Mouse (Mus musculus) small intestine, adult 2 months (tissue): ENCODE results near the gene Pde9a. TPM values are rescaled to one million over a fixed set of nuclear protein-coding genes. Genes with fewer than 3 reads are reported as not detected.
"Not testable (repeated sequence)": the region's sequence is repeated elsewhere in the genome, so short reads cannot be mapped to it uniquely, and the experiment has no call there.

Experiments used
- H3K27ac ChIP-seq: fragments of 200-500 bp; 2 replicates; pipeline ENCODE4 v1.5.1; 2012; ENCODE audit warnings: low read depth, low read length, control low read depth, inconsistent platforms; ENCODE audit not compliant: insufficient read depth
- H3K27me3 ChIP-seq: fragments of 200-500 bp; 2 replicates; pipeline ENCODE4 v1.6.1; 2012; ENCODE audit warnings: mild to moderate bottlenecking, moderate library complexity, low read length, inconsistent platforms; ENCODE audit not compliant: control insufficient read depth, insufficient read depth
- H3K36me3 ChIP-seq: fragments of 200-500 bp; 2 replicates; pipeline ENCODE4 v1.6.1; 2012; ENCODE audit warnings: mild to moderate bottlenecking, low read length, control low read depth, inconsistent platforms; ENCODE audit not compliant: control insufficient read depth, insufficient read depth
- H3K4me1 ChIP-seq: fragments of 200-500 bp; 2 replicates; pipeline ENCODE4 v1.6.1; 2012; ENCODE audit warnings: low read length, inconsistent platforms, mixed read lengths; ENCODE audit not compliant: control insufficient read depth, insufficient read depth, insufficient read length
- H3K4me3 ChIP-seq: fragments of 200-500 bp; 2 replicates; pipeline ENCODE4 v1.5.1; 2012; ENCODE audit warnings: low read depth, mild to moderate bottlenecking, control low read depth, inconsistent platforms, low read length, moderate library complexity
- CTCF ChIP-seq: fragments of 200-500 bp; IDR thresholded peaks from 2 replicates; pipeline ENCODE4 v1.5.1; 2012; ENCODE audit warnings: low read depth, mild to moderate bottlenecking, control low read depth, inconsistent platforms, low read length, moderate library complexity, mixed read lengths; ENCODE audit not compliant: insufficient replicate concordance, insufficient read length; ENCODE audit errors: extremely low read depth
- POLR2A ChIP-seq: fragments of 200-500 bp; IDR thresholded peaks from 2 replicates; pipeline ENCODE4 v1.6.1; 2012; ENCODE audit warnings: low read depth, mild to moderate bottlenecking, control low read depth, inconsistent platforms, low read length, moderate library complexity
- WGBS: fragments of 180-500 bp; shearing (Covaris S2); methylation state at CpG from one replicate; pipeline ENCODE4 v1.1.7; 2018; 5-methylcytosine and 5-hydroxymethylcytosine counted together
- polyA plus RNA-seq: library from polyadenylated mRNA; depleted of rRNA; stranded (reverse); fragments of >200 nt; gene quantifications from 2 replicates; pipeline ENCODE4 v1.2.3, GENCODE M21; 2012

Gene Pde9a
- polyA plus RNA-seq, 1 experiment = 394 TPM

- WGBS = 50% methylated on average over 8 of the region's 8 CpGs
- no peaks in the 10 kb centered on the region for H3K27me3 ChIP-seq
- H3K27ac ChIP-seq = no peak overlapping the region
- H3K36me3 ChIP-seq = peaks cover 36% of the 10 kb centered on the region
- H3K4me1 ChIP-seq = no peaks in the 10 kb centered on the region; the same call in 1 of the 2 replicates
- TF ChIP-seq CTCF (no peak), POLR2A (no peak)
- no peak overlapping the region for H3K4me3 ChIP-seq
Observed at GRCm38 (mm10) chr17:31351984-31352383, 34.0 kb upstream of the Pde9a start.

- Histone ChIP-seq H3K36me3 (peaks cover 24% of the 10 kb centered on the region), H3K27me3 (no peaks in the 10 kb centered on the region), H3K4me1 (no peaks in the 10 kb centered on the region; the same call in 1 of the 2 replicates), H3K4me3 (no peak overlapping the region), H3K27ac (no peak overlapping the region)
- no peak for TF ChIP-seq POLR2A
- no peak for TF ChIP-seq CTCF
- WGBS = 85% methylated on average over 2 of the region's 2 CpGs
Observed at GRCm38 (mm10) chr17:31353255-31353654, 32.8 kb upstream of the Pde9a start.

- H3K27me3 ChIP-seq, H3K4me1 ChIP-seq, H3K27ac ChIP-seq, H3K4me3 ChIP-seq: not testable (repeated sequence)
- peaks cover 12% of the 10 kb centered on the region for H3K36me3 ChIP-seq
- WGBS = 68% methylated on average over 3 of the region's 3 CpGs
Observed at GRCm38 (mm10) chr17:31354684-31355083, 31.3 kb upstream of the Pde9a start.

- TF ChIP-seq CTCF = no peak
- TF ChIP-seq POLR2A = no peak
- H3K27me3 ChIP-seq = no peaks in the 10 kb centered on the region
- WGBS = 59% methylated on average over 8 of the region's 8 CpGs
- H3K36me3 ChIP-seq = peaks cover 4% of the 10 kb centered on the region
- H3K4me3 ChIP-seq = no peak overlapping the region
- peaks cover 5% of the 10 kb centered on the region for H3K4me1 ChIP-seq
- H3K27ac ChIP-seq = no peak overlapping the region
Observed at GRCm38 (mm10) chr17:31355792-31356502, 30.1 kb upstream of the Pde9a start.

GRCm38 (mm10) chr17:31360582-31360981, 25.4 kb upstream of the Pde9a start:
- 86% methylated on average over 13 of the region's 13 CpGs for WGBS
- Histone ChIP-seq H3K4me3 (no peak overlapping the region), H3K4me1 (peaks cover 19% of the 10 kb centered on the region), H3K27me3 (no peaks in the 10 kb centered on the region), H3K36me3 (no peaks in the 10 kb centered on the region), H3K27ac (no peak overlapping the region)
- TF ChIP-seq POLR2A (no peak), CTCF (no peak)

- 65% methylated on average over 5 of the region's 5 CpGs for WGBS
- H3K4me1 ChIP-seq = peaks cover 18% of the 10 kb centered on the region
- H3K4me3 ChIP-seq = no peak overlapping the region
- H3K27me3 ChIP-seq = no peaks in the 10 kb centered on the region
- TF ChIP-seq POLR2A = no peak
- TF ChIP-seq CTCF = no peak
- no peak overlapping the region for H3K27ac ChIP-seq
- no peaks in the 10 kb centered on the region for H3K36me3 ChIP-seq
Observed at GRCm38 (mm10) chr17:31365586-31366166, 20.3 kb upstream of the Pde9a start.

- Histone ChIP-seq H3K27ac (no peak overlapping the region), H3K4me3 (no peak overlapping the region), H3K36me3 (no peaks in the 10 kb centered on the region), H3K4me1 (peaks cover 6% of the 10 kb centered on the region; the same call in 1 of the 2 replicates), H3K27me3 (no peaks in the 10 kb centered on the region)
- 77% methylated on average over 2 of the region's 2 CpGs for WGBS
- no peak for TF ChIP-seq CTCF
- TF ChIP-seq POLR2A = no peak
Observed at GRCm38 (mm10) chr17:31370221-31370620, 15.8 kb upstream of the Pde9a start.
